Mouse (Mus musculus) ES-Bruce4 (cell line): ENCODE data around the gene Tmem184b.

Experiments used
- CTCF ChIP-seq: IDR thresholded peaks from one replicate; pipeline ENCODE4 v1.8.1; 2011; ENCODE audit warnings: low read depth, low read length
- POLR2A ChIP-seq: IDR thresholded peaks from one replicate; pipeline ENCODE4 v1.8.1; 2011; ENCODE audit warnings: low read length; ENCODE audit not compliant: insufficient read depth

- TF ChIP-seq CTCF (no peak), POLR2A (no peak)
Measured at GRCm38 (mm10) chr15:79429527-79429926, 26.2 kb upstream of the Tmem184b start.
